28 mouse cellular contexts compared by ENCODE assay signal in genomic region chr11:17377859-17378258, GRCm38 (mm10).
"Had no signal": no experiment of that assay in that cellular context is flagged by ENCODE, and none has a peak within 500 bp of the region (broad histone marks: within the 10 kb centered on the region; RNA-seq: fewer than 3 reads in every experiment).

No protein-coding gene starts in this region.

- H3K27me3 ChIP-seq: heart, embryonic 12.5 days; heart, embryonic 13.5 days; heart, embryonic 15.5 days; hindbrain, embryonic 12.5 days; hindbrain, embryonic 13.5 days; hindbrain, embryonic 15.5 days; intestine, embryonic 15.5 days; kidney, embryonic 15.5 days had no signal

- DNase-seq: heart, postnatal 10 days; heart, postnatal 14 days; heart, postnatal 36 days; heart, postnatal 4 days; kidney, adult 11 months; kidney, adult 18-20 months; kidney, adult 2 months; kidney, adult 8-10 months; kidney, adult 9 months; kidney, postnatal 10 days; kidney, postnatal 25 days; kidney, postnatal 36 days; kidney, postnatal 4 days; layer of hippocampus, postnatal 36 days had no signal

- H3K4me2 ChIP-seq: heart, embryonic 11.5 days; heart, embryonic 12.5 days; heart, embryonic 13.5 days; heart, embryonic 15.5 days; hindbrain, embryonic 12.5 days; hindbrain, embryonic 13.5 days; hindbrain, embryonic 14.5 days; hindbrain, embryonic 15.5 days; intestine, embryonic 15.5 days; kidney, embryonic 15.5 days had no signal

- H3K36me3 ChIP-seq: heart, embryonic 10.5 days; heart, embryonic 12.5 days; heart, embryonic 13.5 days; heart, embryonic 15.5 days; hindbrain, embryonic 10.5 days; hindbrain, embryonic 12.5 days; hindbrain, embryonic 13.5 days; hindbrain, embryonic 15.5 days; intestine, embryonic 15.5 days; kidney, embryonic 15.5 days had no signal

- H3K4me3 ChIP-seq: heart, embryonic 10.5 days; heart, embryonic 12.5 days; heart, embryonic 13.5 days; heart, embryonic 15.5 days; hindbrain, embryonic 10.5 days; hindbrain, embryonic 12.5 days; hindbrain, embryonic 13.5 days; hindbrain, embryonic 15.5 days; intestine, embryonic 15.5 days; kidney, embryonic 15.5 days; layer of hippocampus, adult 2 months; left cerebral cortex, adult 2 months had no signal
